ENCODE assay signal across 8 mouse cellular contexts in genomic region chr5:30154474-30155394, GRCm38 (mm10). TPM values are rescaled to one million over a fixed set of nuclear protein-coding genes. Genes with fewer than 3 reads are reported as not detected.
DNase-seq lines count a peak whose midpoint lies in the region; ATAC-seq and TF ChIP-seq lines count a peak whose summit lies in the region.

TSS of gene Hadha (minus strand) at chr5:30155162.
TSS of gene Hadhb (plus strand) at chr5:30155248.

- ATAC-seq in kidney, embryonic 15.5 days (replicated peaks; ENCODE audit: low FRiP score) = peak; percentile 92
- peak; percentile 90 for ATAC-seq in monocyte, adult 5-6 weeks (replicated peaks; ENCODE audit: insufficient number of reproducible peaks, low FRiP score, low TSS enrichment, poor library complexity, severe bottlenecking)

- DNase-seq in A20 (ENCODE audit: low read depth, low spot score) = peak; percentile 97
- DNase-seq in heart, embryonic 10.5 days (ENCODE audit: low spot score) = peak; percentile 93
- peak; percentile 94 for DNase-seq in liver
- peak; percentile 94 to 98 for DNase-seq in spleen, postnatal 4 days (ENCODE audit: low spot score in 2 of 2)

- H3K27me3 ChIP-seq in heart, embryonic 10.5 days (ENCODE audit: insufficient read depth, poor library complexity, severe bottlenecking) = no peaks in the 10 kb centered on the region
- no peaks in the 10 kb centered on the region for H3K27me3 ChIP-seq in kidney, embryonic 15.5 days

- peak within 1 kb of the TSS; percentile 92 for H3K9ac ChIP-seq in kidney, embryonic 15.5 days

- peak; percentile 88; the same call in 1 of the 2 replicates for TF ChIP-seq POLR2A in bone marrow macrophage, adult 2 months (IDR thresholded peaks at IDR 0.05; ENCODE audit: borderline replicate concordance, low read depth, low read length)
- TF ChIP-seq POLR2A in embryonic fibroblast, embryonic 13.5 days (IDR thresholded peaks at IDR 0.05; ENCODE audit: low read depth, low read length) = peak; percentile 91

- H3K4me3 ChIP-seq in bone marrow macrophage, adult 2 months (ENCODE audit: insufficient read depth, low read length) = peak within 1 kb of the TSS; percentile 97
- peak within 1 kb of the TSS; percentile 98 for H3K4me3 ChIP-seq in embryonic fibroblast, embryonic 13.5 days (ENCODE audit: insufficient read depth, low read length)
- peak within 1 kb of the TSS; percentile 95 for H3K4me3 ChIP-seq in heart, embryonic 10.5 days
- H3K4me3 ChIP-seq in kidney, embryonic 15.5 days (replicated peaks) = peak within 1 kb of the TSS; percentile 98

- H3K4me1 ChIP-seq in bone marrow macrophage, adult 2 months (ENCODE audit: control insufficient read depth, insufficient read depth, low read length) = peaks cover 8% of the 10 kb centered on the region
- no peaks in the 10 kb centered on the region; the same call in 1 of the 2 replicates for H3K4me1 ChIP-seq in embryonic fibroblast, embryonic 13.5 days (ENCODE audit: control insufficient read depth, insufficient read depth, low read length)
- H3K4me1 ChIP-seq in heart, embryonic 10.5 days = peaks cover 15% of the 10 kb centered on the region; the same call in 1 of the 2 replicates
- peaks cover 22% of the 10 kb centered on the region for H3K4me1 ChIP-seq in kidney, embryonic 15.5 days

- H3K9me3 ChIP-seq in heart, embryonic 10.5 days = no peaks in the 10 kb centered on the region
- no peaks in the 10 kb centered on the region for H3K9me3 ChIP-seq in kidney, embryonic 15.5 days (replicated peaks)

- TF ChIP-seq CTCF in bone marrow macrophage, adult 2 months (IDR thresholded peaks at IDR 0.05; ENCODE audit: low read depth, low read length) = no peak
- TF ChIP-seq CTCF in embryonic fibroblast, embryonic 13.5 days (IDR thresholded peaks at IDR 0.05; ENCODE audit: borderline replicate concordance, insufficient read depth, low read length) = no peak

- H3K4me2 ChIP-seq in kidney, embryonic 15.5 days = peak within 1 kb of the TSS; percentile 65

- H3K27ac ChIP-seq in bone marrow macrophage, adult 2 months (ENCODE audit: insufficient read depth, low read depth, low read length) = peak within 1 kb of the TSS; percentile 74
- peak within 1 kb of the TSS; percentile 67 for H3K27ac ChIP-seq in embryonic fibroblast, embryonic 13.5 days (ENCODE audit: insufficient read depth, low read length)
- peak within 1 kb of the TSS; percentile 94 for H3K27ac ChIP-seq in heart, embryonic 10.5 days
- peak within 1 kb of the TSS; percentile 93 for H3K27ac ChIP-seq in kidney, embryonic 15.5 days

- under 1% methylated on average over 53 of the region's 53 CpGs for WGBS in heart, embryonic 10.5 days
- WGBS in kidney, embryonic 15.5 days = under 1% methylated on average over 53 of the region's 53 CpGs

- H3K36me3 ChIP-seq in heart, embryonic 10.5 days = peaks cover 5% of the 10 kb centered on the region; the same call in 1 of the 2 replicates
- 0 out of 2 replicates have a peak, but pooled peaks cover 2% of the 10 kb centered on the region for H3K36me3 ChIP-seq in kidney, embryonic 15.5 days

RNA-seq across cellular contexts. Expression of gene Hadha, which starts in this region (rescaled TPM):
- 114 and 117 TPM in 2 replicates for polyA plus RNA-seq in bone marrow macrophage, adult 2 months (2012; ENCODE audit: insufficient read depth, insufficient read length, missing spikeins)
- 111 and 114 TPM in 2 replicates for polyA plus RNA-seq in embryonic fibroblast, embryonic 13.5 days (2011; ENCODE audit: insufficient read length, low read depth, missing spikeins)
- 136 and 210 TPM in 2 replicates for polyA plus RNA-seq in heart, embryonic 10.5 days (2016; fragmentation: Nextera tagmentation; extraction: Ambion mirVana)
- polyA plus RNA-seq in kidney, embryonic 15.5 days (2015; fragmentation: Nextera tagmentation; extraction: Ambion mirVana) = 149 and 156 TPM in 2 replicates
- total RNA-seq in monocyte, adult 5-6 weeks (2017) = 103 to 133 TPM (median 113 TPM) in 3 replicates

RNA-seq across cellular contexts. Expression of gene Hadhb, which starts in this region (rescaled TPM):
- polyA plus RNA-seq in bone marrow macrophage, adult 2 months (2012; ENCODE audit: insufficient read depth, insufficient read length, missing spikeins) = 67.2 and 75.0 TPM in 2 replicates
- polyA plus RNA-seq in embryonic fibroblast, embryonic 13.5 days (2011; ENCODE audit: insufficient read length, low read depth, missing spikeins) = 101 TPM in 2 replicates
- 207 and 288 TPM in 2 replicates for polyA plus RNA-seq in heart, embryonic 10.5 days (2016; fragmentation: Nextera tagmentation; extraction: Ambion mirVana)
- polyA plus RNA-seq in kidney, embryonic 15.5 days (2015; fragmentation: Nextera tagmentation; extraction: Ambion mirVana) = 157 TPM in 2 replicates
- 86.5 to 145 TPM (median 87.3 TPM) in 3 replicates for total RNA-seq in monocyte, adult 5-6 weeks (2017)

Comparison
In these comparisons a context has a peak if more than half of its experiments do, and no peak if none do; other contexts are left out.
1. Peak in every context shown above with its lines: DNase-seq, ATAC-seq, H3K4me3 ChIP-seq and H3K27ac ChIP-seq.